Mouse (Mus musculus): ENCODE data around the gene 1700056E22Rik. TPM values are rescaled to one million over a fixed set of nuclear protein-coding genes. Genes with fewer than 3 reads are reported as not detected.

Gene 1700056E22Rik
- polyA plus RNA-seq (2015; fragmentation: Nextera tagmentation; extraction: Ambion mirVana): 1.6 and 1.7 TPM in 2 replicates

DNA sequence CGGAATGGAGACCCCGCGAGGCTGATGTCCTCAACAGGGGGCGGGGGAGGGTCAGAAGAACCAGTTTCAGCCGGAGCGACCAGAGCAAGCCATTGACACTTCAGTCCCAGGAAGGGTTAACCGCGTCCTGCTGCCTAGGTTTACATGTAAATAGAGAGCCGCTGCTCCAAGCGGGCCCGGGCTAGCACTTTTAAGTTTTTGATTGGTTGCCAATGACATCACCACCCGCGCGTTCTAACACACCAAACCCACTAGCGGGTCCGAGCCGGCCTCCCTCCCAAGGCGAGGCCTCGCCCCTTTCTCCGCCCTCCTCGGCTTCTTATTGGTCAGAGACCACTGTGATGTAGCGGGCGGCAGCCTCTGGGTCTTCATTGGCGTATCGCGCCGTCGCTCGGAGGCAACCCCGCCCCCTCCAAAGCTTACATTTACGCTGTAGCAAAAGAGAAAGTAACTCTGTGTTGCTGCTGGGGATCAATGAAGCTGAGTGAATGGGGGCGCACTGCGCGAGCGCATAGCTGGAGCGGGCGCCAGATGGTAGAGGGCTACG is at the start of gene 1700056E22Rik:
Gene 1700056E22Rik, minus strand, starts transcription at position 291 of the 547 bp plus-strand sequence.
- WGBS: under 1% methylated on average over 38 of the region's 38 CpGs
- no peaks in the 10 kb centered on the region for H3K27me3 ChIP-seq (ENCODE audit: insufficient read depth, low read length)
- H3K36me3 ChIP-seq (ENCODE audit: insufficient read depth, low read length): no peaks in the 10 kb centered on the region
- H3K27ac ChIP-seq (ENCODE audit: low read length): peak within 1 kb of the TSS; percentile 96
- ATAC-seq (ENCODE audit: low FRiP score, low TSS enrichment): peak; percentile 99
- peak within 1 kb of the TSS; percentile 81 for H3K4me3 ChIP-seq (ENCODE audit: low read length)
- peak within 1 kb of the TSS; percentile 91 for H3K9ac ChIP-seq (replicated peaks; ENCODE audit: low read length)
- peak within 1 kb of the TSS; percentile 88 for H3K4me2 ChIP-seq (replicated peaks; ENCODE audit: low read depth, low read length)
- H3K9me3 ChIP-seq (ENCODE audit: low read length): no peaks in the 10 kb centered on the region
- H3K4me1 ChIP-seq (ENCODE audit: insufficient read depth, low read length): peaks cover 10% of the 10 kb centered on the region; the same call in 1 of the 2 replicates

DNA sequence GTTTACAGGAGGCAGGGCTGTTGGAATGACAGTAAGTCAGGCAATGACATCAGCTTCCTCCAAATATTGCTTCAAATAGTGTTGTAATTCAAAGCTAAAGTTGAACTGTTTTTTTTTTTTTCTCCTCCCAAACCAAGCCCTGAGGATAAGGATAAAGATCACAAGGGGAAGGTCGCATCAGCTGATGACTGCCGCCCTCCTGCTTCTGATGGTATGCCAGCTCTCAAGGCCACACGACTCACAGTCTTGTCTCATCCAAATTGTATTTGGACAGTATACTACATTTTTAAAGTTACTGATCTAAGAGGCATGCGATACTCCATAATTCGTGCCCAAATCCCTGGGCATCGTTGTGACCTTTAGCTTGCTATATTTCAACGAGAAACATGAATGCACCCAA is 49.1 kb upstream of the 1700056E22Rik start:
- H3K27me3 ChIP-seq (ENCODE audit: insufficient read depth, low read length): no peaks in the 10 kb centered on the region
- 86% methylated on average over 7 of the region's 7 CpGs for WGBS

DNA sequence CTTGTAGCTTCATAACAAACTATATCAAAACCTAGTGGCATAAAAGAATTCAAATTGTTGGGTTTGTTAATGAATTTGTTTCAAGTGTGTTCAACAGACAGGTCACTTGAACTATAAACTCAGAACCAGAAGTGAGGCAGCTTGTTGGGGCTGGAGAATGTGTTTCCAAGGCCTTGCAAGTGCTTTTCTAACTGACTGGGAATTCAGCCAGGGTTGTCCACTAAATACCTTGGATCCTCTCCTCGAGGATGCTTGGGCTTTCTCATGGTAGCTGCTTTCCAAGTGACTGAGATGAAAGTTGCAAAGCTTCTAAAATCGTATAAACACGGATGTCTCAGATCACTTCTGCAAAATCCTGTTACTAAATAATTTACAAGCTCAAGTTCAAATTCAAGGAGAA is 48.6 kb upstream of the 1700056E22Rik start:
- 55% methylated on average over 3 of the region's 3 CpGs for WGBS
- Histone ChIP-seq H3K4me2 (replicated peaks; ENCODE audit: low read depth, low read length) (no peak overlapping the region), H3K4me1 (ENCODE audit: insufficient read depth, low read length) (no peaks in the 10 kb centered on the region), H3K27me3 (ENCODE audit: insufficient read depth, low read length) (no peaks in the 10 kb centered on the region), H3K9me3 (ENCODE audit: low read length) (no peaks in the 10 kb centered on the region), H3K27ac (ENCODE audit: low read length) (no peak overlapping the region), H3K9ac (replicated peaks; ENCODE audit: low read length) (no peak overlapping the region), H3K4me3 (ENCODE audit: low read length) (no peak overlapping the region), H3K36me3 (ENCODE audit: insufficient read depth, low read length) (no peaks in the 10 kb centered on the region)
- no peak for ATAC-seq (ENCODE audit: low FRiP score, low TSS enrichment)

More for the DNA sequence above, 49.1 kb upstream of the 1700056E22Rik start:
- Histone ChIP-seq H3K36me3 (ENCODE audit: insufficient read depth, low read length) (no peaks in the 10 kb centered on the region), H3K4me2 (replicated peaks; ENCODE audit: low read depth, low read length) (no peak overlapping the region), H3K9me3 (ENCODE audit: low read length) (no peaks in the 10 kb centered on the region), H3K27ac (ENCODE audit: low read length) (no peak overlapping the region), H3K4me1 (ENCODE audit: insufficient read depth, low read length) (no peaks in the 10 kb centered on the region), H3K4me3 (ENCODE audit: low read length) (no peak overlapping the region), H3K9ac (replicated peaks; ENCODE audit: low read length) (no peak overlapping the region)
- no peak for ATAC-seq (ENCODE audit: low FRiP score, low TSS enrichment)

DNA sequence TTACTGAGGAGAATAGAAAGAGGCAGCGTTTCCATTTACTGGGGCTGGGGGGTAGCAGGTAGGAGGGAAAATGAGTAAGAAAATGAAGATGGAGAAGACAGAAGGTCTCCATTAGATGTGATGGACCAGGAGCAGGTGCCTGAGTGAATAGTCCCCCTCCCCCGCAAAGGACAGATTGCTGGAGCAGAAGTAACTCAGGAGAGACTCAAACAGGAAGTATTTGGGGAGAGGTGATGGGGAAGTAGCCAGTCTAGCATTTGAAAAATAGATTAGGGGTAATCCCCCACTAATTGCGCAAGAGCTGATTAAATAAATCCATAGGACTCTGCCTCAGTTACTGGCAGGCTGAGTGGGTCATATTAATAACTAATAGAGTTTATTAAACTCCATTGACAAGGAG is 45.2 kb upstream of the 1700056E22Rik start:
- Histone ChIP-seq H3K9me3 (ENCODE audit: low read length) (no peaks in the 10 kb centered on the region), H3K9ac (replicated peaks; ENCODE audit: low read length) (no peak overlapping the region), H3K27me3 (ENCODE audit: insufficient read depth, low read length) (no peaks in the 10 kb centered on the region), H3K4me1 (ENCODE audit: insufficient read depth, low read length) (no peaks in the 10 kb centered on the region), H3K4me2 (replicated peaks; ENCODE audit: low read depth, low read length) (no peak overlapping the region), H3K27ac (ENCODE audit: low read length) (no peak overlapping the region), H3K4me3 (ENCODE audit: low read length) (no peak overlapping the region), H3K36me3 (ENCODE audit: insufficient read depth, low read length) (no peaks in the 10 kb centered on the region)
- no peak for ATAC-seq (ENCODE audit: low FRiP score, low TSS enrichment)
- WGBS: 91% methylated on average over 3 of the region's 3 CpGs

DNA sequence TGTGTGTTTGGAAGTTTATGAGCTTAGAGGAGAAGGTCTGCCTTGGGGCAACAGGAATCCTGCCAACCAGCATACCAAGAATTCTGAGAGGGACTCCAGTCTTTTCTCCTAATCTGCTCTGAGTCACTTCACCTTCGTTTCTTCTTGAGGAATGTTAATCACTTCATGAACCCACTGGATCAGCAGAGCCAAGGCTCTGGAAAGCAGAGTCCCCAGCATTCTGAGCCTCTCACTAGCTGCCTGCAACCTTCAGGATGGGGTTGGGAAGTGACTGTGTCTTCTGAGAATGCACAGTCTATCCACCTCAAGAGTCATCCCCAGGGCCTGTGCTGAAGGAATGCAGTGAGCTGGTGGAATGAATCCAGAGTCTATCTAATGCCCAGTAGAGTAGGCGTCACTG is 42.7 kb upstream of the 1700056E22Rik start:
- Histone ChIP-seq H3K27ac (ENCODE audit: low read length) (no peak overlapping the region), H3K4me2 (replicated peaks; ENCODE audit: low read depth, low read length) (no peak overlapping the region), H3K4me1 (ENCODE audit: insufficient read depth, low read length) (no peaks in the 10 kb centered on the region), H3K9me3 (ENCODE audit: low read length) (no peaks in the 10 kb centered on the region), H3K4me3 (ENCODE audit: low read length) (no peak overlapping the region), H3K9ac (replicated peaks; ENCODE audit: low read length) (no peak overlapping the region), H3K27me3 (ENCODE audit: insufficient read depth, low read length) (no peaks in the 10 kb centered on the region), H3K36me3 (ENCODE audit: insufficient read depth, low read length) (no peaks in the 10 kb centered on the region)
- ATAC-seq (ENCODE audit: low FRiP score, low TSS enrichment): no peak
- 52% methylated on average over 2 of the region's 2 CpGs for WGBS

DNA sequence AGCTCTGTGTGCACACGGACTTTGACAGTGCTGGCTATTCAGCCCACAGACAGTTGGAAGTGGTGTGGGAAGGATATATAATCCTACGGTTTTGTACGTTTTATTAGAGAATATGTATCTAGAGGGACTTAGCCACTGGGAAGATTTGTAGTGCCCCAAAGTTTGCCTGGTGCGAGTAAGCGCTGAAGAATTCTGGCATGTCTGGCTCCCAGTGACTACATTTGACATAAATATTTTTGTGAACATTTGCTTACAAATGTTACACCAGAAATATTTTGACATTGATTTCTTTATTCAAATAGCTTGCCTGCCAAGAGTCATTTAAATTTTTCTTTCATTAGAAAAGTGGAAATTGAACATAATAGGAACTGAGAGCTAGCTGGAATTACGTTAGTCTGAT is 42.0 kb upstream of the 1700056E22Rik start:
- Histone ChIP-seq H3K27me3 (ENCODE audit: insufficient read depth, low read length) (no peaks in the 10 kb centered on the region), H3K4me2 (replicated peaks; ENCODE audit: low read depth, low read length) (no peak overlapping the region), H3K4me1 (ENCODE audit: insufficient read depth, low read length) (no peaks in the 10 kb centered on the region), H3K9ac (replicated peaks; ENCODE audit: low read length) (no peak overlapping the region), H3K27ac (ENCODE audit: low read length) (no peak overlapping the region), H3K36me3 (ENCODE audit: insufficient read depth, low read length) (no peaks in the 10 kb centered on the region), H3K4me3 (ENCODE audit: low read length) (no peak overlapping the region), H3K9me3 (ENCODE audit: low read length) (no peaks in the 10 kb centered on the region)
- no peak for ATAC-seq (ENCODE audit: low FRiP score, low TSS enrichment)
- WGBS: 72% methylated on average over 6 of the region's 6 CpGs

DNA sequence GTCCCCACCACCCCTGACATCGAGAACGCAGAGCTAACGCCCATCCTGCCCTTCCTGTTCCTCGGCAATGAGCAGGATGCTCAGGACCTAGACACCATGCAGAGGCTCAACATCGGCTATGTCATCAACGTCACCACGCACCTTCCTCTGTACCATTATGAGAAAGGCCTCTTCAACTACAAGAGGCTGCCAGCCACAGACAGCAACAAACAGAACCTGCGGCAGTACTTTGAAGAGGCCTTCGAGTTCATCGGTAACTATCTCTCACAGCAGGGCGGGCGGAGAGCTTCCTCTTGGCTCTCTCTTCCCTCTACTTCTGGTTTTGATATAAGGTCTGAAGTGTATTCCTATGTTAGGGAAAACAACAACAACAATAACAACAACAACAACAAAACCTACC is 34.9 kb upstream of the 1700056E22Rik start:
- Histone ChIP-seq H3K9me3 (ENCODE audit: low read length) (no peaks in the 10 kb centered on the region), H3K4me1 (ENCODE audit: insufficient read depth, low read length) (no peaks in the 10 kb centered on the region), H3K27me3 (ENCODE audit: insufficient read depth, low read length) (no peaks in the 10 kb centered on the region), H3K9ac (replicated peaks; ENCODE audit: low read length) (no peak overlapping the region), H3K36me3 (ENCODE audit: insufficient read depth, low read length) (peaks cover 4% of the 10 kb centered on the region; the same call in 1 of the 2 replicates), H3K27ac (ENCODE audit: low read length) (no peak overlapping the region), H3K4me2 (replicated peaks; ENCODE audit: low read depth, low read length) (no peak overlapping the region), H3K4me3 (ENCODE audit: low read length) (no peak overlapping the region)
- 95% methylated on average over 12 of the region's 12 CpGs for WGBS
- ATAC-seq (ENCODE audit: low FRiP score, low TSS enrichment): no peak

DNA sequence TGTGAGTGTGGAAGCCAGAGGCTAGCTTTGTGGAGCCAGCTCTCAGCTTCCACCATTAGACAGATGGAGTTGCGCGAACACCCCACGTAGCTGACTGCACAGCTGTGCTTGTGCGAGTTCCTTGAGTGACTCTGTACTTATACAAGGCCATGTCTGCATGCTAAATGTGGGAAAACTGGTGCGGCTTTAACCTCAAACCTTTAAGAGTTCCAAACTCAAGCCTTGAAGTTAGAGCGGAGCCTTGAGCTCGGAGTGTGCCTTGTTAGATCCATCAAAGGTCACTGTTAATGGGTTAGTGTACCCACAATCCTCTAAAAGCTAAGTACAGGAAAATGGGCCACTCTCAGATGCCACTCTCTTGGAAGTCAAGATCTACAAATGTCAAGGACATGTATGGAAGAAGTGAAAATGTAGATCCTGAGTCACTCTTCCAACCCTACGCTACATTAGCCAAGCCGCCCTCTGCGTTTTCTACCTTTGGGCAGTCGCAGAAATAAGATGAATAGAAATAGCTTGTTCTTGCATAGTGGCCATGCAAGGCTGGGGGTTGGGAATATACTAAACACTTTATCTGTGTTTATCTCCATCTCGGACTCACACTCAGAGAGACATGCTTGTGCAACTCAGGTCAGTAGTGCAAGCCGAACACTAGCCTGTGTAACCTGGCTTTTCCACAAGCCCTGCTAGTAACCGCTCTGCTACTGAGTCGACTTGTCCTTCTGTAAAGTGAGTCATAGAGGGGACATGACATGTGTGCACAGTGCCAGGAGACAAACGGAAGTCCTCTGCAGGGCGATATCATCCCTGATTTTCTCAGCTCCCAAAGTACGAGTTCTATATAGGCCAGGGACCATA is 33.8 kb upstream of the 1700056E22Rik start:
- no peak for ATAC-seq (ENCODE audit: low FRiP score, low TSS enrichment)
- Histone ChIP-seq H3K4me1 (ENCODE audit: insufficient read depth, low read length) (no peaks in the 10 kb centered on the region), H3K9me3 (ENCODE audit: low read length) (no peaks in the 10 kb centered on the region), H3K4me3 (ENCODE audit: low read length) (no peak overlapping the region), H3K27ac (ENCODE audit: low read length) (no peak overlapping the region), H3K4me2 (replicated peaks; ENCODE audit: low read depth, low read length) (no peak overlapping the region), H3K27me3 (ENCODE audit: insufficient read depth, low read length) (no peaks in the 10 kb centered on the region), H3K36me3 (ENCODE audit: insufficient read depth, low read length) (peaks cover 4% of the 10 kb centered on the region; the same call in 1 of the 2 replicates), H3K9ac (replicated peaks; ENCODE audit: low read length) (no peak overlapping the region)
- WGBS: 93% methylated on average over 18 of the region's 18 CpGs

DNA sequence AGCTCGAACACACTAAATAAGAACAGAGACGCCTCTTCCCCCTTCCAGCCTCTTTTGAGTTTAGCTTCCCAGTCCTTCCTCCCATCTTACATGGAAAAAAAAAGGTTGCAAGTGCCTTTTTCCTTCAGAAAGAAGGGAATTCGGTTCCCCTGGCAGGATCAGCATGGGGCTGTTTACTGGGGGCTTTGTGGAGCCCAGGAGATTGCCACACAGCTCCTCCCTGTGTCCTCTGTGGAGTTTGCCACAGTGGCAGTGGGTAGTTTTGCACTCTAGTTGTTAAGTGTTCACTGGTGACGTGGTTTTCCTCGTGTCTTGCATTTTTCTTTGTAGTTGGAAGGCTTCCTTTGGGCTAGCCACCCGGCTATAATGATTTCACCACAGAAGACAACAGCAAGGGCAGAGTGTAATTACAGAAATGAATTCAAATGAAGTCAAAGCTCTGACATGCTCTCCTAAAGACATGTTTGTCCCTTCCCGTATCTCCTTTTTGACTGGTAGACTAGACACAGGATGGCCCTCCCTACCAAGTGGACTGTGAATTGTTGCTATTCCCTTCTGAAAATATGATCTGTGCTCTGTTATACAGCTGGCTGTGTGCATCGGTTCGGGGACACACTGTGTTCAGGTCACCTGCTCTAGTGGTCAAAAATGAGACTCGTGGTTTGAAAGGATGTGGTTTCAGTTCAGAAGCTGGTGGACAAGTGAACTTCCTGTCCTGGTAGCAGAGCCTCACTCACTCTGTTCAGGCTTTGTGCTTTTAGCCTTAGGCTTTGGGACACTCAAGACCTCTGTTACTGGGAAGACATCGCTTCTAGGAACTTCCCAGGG is 32.6 kb upstream of the 1700056E22Rik start:
- Histone ChIP-seq H3K4me3 (ENCODE audit: low read length) (no peak overlapping the region), H3K4me2 (replicated peaks; ENCODE audit: low read depth, low read length) (no peak overlapping the region), H3K4me1 (ENCODE audit: insufficient read depth, low read length) (no peaks in the 10 kb centered on the region), H3K27me3 (ENCODE audit: insufficient read depth, low read length) (no peaks in the 10 kb centered on the region), H3K9me3 (ENCODE audit: low read length) (no peaks in the 10 kb centered on the region), H3K36me3 (ENCODE audit: insufficient read depth, low read length) (peaks cover 4% of the 10 kb centered on the region; the same call in 1 of the 2 replicates), H3K9ac (replicated peaks; ENCODE audit: low read length) (no peak overlapping the region), H3K27ac (ENCODE audit: low read length) (no peak overlapping the region)
- WGBS: 79% methylated on average over 11 of the region's 11 CpGs
- no peak for ATAC-seq (ENCODE audit: low FRiP score, low TSS enrichment)
